Mouse (Mus musculus): ENCODE measurements around the gene C1qb.

C1qb gene

DNA sequence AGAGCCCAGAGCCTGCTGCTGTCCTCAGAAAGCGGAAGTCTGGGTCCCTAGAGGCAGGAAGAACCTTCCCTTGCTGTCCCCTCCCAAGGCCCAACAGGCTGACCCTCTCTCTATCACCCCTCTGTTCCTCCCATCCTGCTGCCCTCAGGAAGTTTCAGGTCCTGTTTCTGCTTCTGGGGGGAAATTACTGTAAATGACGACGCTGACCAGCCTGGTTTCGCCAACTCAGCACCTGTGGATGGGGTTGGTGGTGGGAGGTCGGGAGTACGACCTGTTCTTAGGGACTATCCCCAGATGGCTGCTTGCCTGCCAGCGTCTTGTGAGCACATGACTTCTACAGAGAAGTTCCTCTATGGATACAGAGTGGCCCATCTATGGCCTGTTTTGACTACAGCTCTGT lies at the start of gene C1qb:
TSS of gene C1qb (minus strand) at position 87 of the 400 bp plus-strand sequence.
- no peak for DNase-seq (ENCODE audit: low read depth, low spot score)

DNA sequence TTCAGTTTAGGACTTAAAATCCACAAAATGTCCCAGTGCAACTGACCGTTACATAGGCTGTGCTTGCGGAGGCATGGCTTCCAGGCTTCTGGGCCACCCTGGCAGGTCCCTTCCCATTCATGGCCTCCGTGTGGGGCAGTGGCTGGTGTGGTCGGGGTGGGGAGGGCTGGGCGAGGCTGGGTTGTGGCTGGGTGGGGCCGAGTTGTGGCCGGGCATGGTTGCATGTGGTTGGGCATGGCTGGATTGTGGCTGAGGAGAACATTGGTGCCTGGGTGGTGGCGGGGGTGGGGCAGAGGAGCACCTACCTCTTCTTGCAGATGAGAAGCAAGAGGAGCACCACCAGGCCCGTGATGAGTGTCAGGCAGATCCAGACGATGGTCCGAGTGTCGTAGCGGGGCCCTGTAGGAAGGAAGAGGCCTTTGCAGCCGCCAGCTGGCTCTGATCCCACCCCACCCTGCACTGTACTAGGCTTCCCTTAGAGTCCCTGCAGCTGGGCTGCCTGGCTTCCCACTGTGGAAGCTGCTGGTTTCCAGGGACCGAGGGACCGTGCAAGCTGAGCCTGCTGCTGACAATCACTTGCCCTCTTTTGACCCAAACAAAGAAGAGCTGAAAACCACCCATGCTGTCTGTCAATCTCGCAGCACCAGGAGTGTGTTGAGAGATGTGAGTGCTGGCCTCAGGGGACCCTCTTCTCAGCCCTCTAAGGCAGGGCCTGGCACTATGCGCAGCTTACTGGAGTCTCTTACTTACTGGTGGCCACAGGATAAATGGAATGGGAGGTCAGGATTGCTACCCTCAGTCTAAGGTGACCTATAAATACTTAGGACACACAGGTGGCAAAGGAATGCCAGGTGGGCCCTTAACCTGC lies 49.0 kb upstream of the C1qb start:
- DNase-seq (ENCODE audit: low read depth, low spot score), result no peak

DNA sequence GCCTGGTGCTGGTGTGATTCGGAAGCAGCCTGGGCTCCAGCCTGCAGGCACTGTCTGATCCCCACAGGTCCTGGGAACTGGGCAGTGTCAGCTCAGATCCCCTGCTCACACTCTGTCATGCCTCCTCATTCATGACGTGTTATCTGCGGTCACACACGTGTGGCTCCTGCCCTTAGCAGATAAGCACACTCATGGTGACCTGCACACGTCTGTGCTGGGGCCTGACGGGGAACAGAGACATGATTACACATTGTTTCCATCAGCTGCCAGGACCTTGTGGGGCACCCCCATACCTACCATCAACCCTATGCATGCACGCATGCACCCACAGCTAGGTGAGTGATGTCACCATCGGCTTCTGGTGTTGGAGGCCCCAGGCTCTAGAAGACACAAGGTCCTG lies 44.5 kb upstream of the C1qb start:
- no peak for DNase-seq (ENCODE audit: low read depth, low spot score)

DNA sequence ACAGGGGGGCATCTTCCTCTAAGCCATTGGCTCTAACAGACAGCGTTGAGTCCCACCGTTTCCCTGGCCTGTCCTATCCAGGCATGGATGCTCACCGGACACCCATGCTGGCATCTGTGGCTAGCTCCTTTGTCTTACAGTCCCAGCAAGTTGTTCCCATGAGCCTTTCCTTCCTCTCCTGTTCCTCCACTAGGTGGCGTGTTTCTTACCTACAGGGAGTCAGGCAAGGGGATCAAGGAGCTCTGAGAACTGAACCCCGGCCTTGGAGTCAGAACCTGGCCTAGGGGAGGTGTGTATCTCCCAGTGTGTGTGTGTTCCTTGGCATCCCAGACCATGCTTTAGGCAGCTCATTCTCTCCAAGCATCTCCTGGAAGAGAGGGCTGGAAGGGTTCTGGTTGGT lies 42.9 kb upstream of the C1qb start:
- peak; percentile 88 for DNase-seq (ENCODE audit: low read depth, low spot score)

DNA sequence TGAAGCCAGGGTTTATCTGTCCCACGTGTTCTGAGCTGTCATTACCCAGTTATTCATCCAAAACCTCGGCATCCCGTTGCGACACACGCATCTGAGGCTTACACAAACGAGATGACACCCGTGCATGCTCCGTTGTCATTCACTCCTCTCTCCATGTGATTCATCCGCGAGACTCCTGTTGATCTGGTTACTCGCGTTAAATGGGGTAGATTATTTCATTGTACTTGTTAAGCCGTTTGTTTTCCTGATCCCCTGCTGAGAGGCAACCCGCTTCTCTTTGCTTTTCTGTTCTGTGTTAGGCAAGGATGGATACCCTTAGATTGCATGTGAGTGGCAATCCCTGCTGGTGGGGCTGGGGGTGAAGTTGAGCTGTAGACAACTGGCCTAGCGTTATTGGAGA lies 39.8 kb upstream of the C1qb start:
- DNase-seq (ENCODE audit: low read depth, low spot score), result peak; percentile 16

DNA sequence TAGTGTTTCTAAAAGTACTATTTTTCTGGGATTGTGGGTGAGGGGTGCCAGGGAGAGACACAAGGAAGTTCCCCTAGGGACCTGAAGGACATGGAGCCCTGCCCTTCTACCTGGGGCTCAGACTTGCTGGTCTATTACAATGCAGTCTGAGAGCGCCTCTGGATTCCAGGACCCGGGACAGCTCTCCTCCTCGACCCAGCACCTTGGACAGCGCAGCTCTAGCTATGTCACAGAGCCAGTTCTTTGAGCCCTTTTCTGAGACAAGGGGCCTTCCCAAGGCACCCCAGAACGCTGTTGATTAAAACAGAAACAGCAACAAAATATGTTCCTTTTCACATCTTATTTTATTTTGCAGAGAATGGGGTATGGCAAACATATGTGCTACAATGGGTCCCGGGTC lies 38.5 kb upstream of the C1qb start:
- peak; percentile 63 for DNase-seq (ENCODE audit: low read depth, low spot score)

DNA sequence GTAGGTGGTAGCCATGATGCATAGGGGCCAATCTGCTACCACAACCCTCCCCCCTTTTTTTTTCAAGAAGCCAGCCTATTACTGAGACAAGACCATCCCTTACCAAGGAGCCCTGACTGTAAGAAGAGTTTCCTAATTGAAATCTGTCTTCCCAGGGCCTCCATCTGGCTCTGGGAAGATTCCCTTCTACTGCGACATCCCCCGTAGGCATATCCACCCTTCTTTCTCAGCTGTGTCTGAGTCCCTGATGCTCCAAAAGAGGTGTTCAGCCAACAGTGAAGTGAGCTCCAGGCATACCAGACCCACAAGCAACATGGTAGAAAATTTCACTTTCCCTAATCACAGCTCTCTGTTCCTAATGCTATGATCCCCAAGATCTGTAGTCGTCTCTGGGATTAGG lies 33.5 kb upstream of the C1qb start:
- no peak for DNase-seq (ENCODE audit: low read depth, low spot score)

DNA sequence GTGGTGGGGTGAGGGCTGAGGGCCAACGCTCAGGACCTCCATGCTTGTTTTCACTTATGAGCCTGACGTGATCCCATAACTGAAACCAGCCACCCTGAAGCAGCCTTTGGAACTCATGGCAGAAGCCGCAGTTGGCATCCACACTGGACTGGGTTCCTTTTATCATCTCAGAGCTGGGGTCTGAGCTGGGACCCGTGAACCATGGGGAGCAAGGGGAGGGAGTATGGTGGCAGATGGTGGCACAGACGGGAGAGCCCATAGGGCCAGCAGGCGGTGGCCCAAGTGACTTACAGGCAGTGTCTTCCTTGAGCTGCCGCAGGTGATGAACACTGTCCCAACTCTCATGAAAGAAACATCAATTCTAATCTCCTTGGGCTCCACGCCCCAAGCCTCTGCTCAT lies 32.8 kb upstream of the C1qb start:
- DNase-seq (ENCODE audit: low read depth, low spot score), result no peak

DNA sequence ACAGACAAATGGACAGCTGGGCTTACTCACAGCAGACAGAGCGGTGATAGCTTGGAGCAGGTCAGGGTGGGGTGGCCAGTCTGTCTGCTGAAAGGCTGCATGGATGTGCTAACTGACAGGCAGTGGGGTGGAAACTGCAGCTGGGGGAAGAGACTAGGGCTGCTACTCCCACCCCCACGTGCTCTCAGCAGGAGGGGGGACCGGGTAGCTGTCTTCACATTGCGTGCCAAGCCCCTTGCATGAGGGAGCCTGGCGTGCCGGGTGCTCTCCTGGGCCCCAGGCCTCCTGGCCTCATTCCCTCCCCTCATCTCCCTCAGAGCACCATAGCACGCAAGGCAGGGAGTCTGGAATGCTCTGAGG lies 31.2 kb upstream of the C1qb start:
- no peak for DNase-seq (ENCODE audit: low read depth, low spot score)

DNA sequence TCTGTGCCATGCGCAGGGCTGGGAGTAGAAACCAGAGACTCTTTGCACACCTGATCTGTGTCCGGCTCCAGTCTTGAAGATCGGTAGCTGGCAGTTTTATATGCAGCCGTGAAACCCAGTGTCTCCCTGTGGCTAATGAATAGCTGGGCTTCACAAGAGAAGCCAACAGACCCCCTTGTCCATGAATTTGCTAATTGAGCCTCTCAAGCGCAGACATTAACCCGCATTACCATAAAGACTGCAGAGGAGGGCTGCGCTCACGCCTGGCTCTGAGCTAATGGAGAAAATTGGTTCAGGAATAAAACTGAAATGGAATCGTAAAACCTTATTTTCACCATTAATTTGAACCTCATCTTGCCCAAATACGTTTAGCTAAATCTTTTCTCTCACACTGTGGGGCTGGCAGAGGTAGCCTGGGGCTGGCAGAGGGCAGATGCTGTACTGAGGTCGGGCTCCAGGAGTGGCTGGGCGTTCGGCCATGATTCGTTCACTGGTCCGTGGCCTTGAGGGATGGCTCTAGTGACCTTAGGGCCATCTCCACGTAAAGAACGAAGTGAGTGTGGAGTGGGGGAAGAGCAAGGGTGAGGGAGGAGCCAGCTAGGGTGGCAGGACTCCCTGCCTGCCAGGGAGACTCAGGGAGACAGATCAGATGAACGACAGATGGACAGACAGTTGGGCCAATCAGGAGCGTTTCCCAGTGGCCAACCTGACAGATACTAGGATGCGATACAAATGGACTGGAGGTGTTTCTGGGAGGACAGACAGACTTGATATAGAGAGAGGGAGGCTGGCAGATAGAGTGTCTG lies 30.6 kb upstream of the C1qb start:
- no peak for DNase-seq (ENCODE audit: low read depth, low spot score)

DNA sequence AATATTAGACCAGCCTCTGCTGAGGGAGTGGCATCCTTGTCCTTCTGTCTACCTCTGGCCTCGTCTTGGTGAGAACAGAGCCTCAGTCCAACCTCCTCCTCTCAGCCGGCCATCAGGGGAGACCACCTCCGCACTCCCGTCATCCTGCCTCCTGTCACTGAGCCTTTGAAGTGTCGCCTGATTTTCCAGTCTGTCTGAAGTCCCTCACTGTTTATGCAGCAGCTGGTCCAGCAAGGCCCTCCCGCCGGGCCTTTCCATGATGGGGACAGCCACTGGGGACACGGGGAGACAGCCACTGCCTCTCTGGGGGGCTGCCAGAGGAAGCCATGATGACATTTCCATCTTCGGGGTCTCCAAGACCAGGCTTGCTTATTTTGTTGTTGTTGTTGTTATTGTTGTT lies 26.9 kb upstream of the C1qb start:
- no peak for DNase-seq (ENCODE audit: low read depth, low spot score)

DNA sequence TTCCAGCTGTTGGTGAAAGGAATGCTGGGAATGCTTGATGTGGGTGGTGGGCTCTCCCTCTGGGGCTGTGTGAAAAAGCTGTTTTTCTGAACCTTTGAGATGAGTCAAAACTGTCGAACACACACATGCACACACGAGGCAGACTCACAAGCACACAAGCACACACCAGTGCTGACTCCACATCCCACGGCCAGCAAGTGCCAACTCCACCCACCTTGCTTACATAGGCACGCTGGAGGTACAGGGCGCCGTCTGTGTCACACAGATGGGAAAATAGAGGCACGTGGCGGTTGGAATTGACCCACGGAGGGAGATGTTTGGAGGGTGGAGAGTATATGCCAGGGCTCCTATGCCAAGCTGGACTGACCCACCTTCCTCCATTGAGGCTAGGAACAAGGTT lies 25.8 kb upstream of the C1qb start:
- no peak for DNase-seq (ENCODE audit: low read depth, low spot score)

DNA sequence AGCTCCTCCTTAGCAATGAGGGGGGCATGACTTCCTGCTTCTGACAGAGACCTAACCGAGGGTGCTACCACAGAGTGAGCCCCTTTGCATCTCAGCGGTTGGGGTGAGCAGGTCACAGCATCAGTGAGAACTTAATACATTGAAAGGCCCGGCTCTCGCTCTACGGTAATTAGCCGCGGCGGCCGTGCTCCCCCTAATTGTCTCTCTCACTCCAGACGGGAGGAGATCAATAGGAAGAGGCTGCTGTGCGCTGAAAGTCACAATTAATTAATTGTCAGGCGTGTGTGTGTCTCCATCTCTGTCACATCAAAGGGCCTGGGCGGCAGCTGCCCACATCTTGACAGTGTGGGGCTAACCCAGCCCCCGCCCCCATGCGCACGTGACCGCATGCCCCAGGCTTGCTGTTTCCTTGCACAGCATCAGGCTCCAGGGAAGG lies 25.2 kb upstream of the C1qb start:
- DNase-seq (ENCODE audit: low read depth, low spot score), result no peak

DNA sequence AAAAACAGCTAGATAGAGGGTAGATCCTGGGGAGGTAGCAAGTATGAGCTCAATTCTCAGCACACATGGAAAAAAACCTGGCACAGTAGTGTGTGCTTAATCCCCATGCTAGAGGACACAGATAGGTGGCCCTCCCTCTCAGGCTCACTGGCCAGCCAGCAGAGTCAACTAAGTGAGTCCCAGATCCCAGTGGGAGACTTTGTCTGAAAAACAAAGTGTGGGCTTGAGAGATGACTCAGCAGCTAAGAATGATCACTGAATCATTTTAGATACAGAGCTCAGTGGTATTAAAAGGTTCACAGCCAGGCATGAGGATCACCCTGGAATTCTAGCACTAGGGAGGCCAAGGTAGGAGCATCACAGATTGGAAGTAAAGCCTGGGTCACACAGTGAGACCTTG lies 21.8 kb upstream of the C1qb start:
- no peak for DNase-seq (ENCODE audit: low read depth, low spot score)

DNA sequence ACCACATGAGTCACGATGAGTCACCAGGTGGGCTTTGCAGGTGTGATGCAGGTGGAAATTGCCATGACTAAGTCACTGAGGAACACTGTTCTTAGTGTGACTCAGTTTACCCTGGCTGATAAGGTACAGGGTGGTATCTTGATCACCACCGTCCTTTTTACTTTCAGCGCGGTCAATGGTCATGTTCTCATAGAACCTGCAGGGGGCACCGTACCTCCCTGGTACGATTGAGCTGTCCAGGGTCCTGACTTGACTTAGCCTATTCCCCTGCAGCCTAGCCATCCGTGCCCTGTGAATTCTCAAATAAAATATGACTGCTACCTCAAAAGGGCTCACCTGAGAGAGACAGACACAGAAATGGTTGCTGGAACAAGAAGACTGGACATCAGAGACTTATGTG lies 21.0 kb upstream of the C1qb start:
- peak; percentile 81 for DNase-seq (ENCODE audit: low read depth, low spot score)

DNA sequence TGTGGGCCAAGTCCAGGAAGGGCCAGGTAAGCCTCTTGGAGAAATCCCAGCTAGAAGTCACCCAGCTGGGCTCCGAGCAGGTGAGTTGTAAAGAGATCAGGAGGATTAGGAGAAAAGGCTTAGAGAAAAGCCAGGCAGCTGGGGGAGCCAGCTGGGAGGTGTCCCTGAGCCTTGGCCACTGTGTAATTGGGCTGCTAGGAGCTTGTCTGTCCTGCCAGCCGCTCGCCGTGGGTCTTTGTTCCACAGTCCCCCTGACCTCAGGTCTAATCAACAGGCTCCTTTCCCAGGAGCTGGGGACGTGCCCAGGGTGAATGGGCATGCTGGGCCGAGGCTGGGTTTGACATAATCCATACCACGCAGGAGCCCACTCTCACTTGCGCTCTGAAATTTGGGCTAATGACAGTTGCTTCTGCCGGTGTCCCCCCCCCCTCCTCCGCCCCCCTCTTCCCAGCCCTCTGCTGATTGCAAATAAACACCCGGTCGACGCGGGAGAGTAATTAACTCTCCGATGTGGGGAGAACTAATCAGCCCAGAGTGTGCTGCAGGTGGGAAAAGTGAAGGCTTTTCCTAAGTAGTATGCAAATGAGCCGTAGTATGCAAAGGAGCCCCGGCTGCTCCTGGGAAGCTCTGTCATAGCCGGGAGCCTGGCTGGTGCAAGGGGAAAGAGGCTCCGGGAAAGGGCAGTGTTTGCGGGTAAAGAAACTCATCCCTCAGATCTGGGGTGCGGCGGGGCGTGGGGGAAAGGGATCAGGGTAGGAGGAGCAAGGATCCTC lies 19.0 kb upstream of the C1qb start:
- DNase-seq (ENCODE audit: low read depth, low spot score), result peak; percentile 33

DNA sequence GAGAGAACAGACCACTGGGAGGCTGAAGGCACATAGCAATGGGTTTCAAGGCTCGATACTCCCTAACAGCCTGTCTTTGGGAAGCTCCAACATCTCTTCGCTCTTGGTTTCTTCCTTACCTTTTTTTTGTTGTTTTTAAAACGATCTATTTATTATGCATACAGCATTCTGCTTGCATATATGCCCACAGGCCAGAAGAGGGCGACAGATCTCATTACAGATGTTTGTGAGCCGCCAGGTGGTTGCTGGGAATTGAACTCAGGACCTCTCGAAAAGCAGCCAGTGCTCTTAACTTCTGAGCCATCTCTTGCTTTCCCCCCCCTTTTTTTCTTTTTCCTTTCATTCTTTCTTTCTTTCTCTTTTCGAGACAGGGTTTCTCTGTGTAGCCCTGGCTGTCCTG lies 13.2 kb upstream of the C1qb start:
- peak; percentile 58 for DNase-seq (ENCODE audit: low read depth, low spot score)

DNA sequence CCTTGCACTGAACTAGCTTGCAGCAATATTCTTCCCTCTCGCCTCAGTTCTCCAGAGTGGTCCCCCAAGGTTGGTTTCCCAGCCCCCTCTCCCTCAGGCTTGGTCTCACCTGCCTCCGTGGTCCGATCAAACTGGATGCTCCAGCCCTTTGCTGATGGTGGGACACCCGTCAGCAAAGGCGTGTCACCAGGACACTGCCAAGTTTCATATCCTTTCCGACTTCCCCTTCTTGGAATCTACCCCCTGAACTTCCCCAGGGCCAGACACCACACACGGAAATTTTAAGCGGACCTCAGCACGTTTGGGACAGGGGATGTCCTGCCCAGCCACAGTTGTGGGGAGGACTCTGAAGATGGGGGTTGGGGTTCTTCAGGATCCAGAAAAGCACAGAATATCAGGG lies 12.7 kb upstream of the C1qb start, which contains the start of gene C1qa:
TSS of gene C1qa (minus strand) at position 167 of the 400 bp plus-strand sequence.
- DNase-seq (ENCODE audit: low read depth, low spot score), result no peak

DNA sequence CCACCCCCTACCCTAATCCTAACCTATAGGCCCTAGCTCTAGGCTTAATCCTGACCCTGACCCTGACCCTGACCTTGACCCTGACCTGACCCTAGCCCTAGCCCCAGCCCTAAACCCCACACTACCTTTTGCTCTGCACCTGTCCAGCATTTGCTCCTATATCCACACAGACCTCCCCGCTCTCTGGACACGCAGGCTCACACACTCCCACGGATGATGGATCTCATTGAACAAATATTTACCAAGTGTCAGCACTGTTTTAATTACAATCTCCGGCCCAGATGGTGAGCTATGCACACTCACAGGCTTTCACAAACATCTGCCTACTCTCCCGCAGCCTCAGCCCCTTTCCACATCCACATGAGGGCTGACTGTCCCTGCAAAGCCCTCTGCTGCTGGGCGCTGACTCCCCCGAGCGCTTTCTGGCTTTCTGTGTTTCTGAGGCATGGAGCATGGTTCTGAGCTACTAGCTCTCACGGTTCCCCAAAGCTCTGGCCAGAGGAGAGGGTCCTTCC lies 12.2 kb upstream of the C1qb start:
- DNase-seq (ENCODE audit: low read depth, low spot score), result no peak

DNA sequence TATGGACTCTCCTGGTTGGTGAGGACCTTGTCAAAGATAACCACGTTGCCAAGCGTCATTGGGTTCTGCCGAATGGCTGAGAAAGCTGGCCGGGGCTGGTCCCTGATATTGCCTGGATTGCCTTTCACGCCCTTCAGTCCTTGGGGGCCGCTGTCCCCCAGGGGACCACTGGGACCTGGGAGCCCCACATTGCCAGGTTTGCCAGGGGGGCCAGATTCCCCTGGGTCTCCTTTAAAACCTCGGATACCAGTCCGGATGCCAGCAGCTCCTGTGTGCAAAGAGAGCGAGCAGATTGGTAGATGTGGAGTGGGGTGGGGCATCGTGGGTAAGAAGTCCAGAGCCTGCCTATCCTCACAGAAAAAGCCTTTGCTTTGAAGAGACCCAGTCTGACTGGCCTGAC lies 10.5 kb upstream of the C1qb start:
- no peak for DNase-seq (ENCODE audit: low read depth, low spot score)

DNA sequence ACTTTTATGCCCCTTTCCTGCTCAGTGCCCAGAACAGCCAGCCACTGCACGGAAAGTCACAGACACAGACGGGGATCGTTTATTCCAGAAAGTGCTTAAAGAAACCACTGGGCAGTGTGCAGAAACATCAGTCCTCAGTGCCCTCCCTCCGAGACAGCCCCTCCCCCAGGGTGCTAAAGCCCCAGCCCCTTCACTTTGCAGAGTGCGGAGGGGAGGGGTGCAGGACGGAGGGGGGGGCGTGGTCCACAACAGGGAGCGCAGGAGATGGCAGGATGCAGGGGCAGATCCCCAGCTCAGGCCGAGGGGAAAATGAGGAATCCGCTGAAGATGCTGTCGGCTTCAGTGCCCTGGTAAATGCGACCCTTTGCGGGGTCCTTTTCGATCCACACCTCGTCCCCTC lies 9.9 kb upstream of the C1qb start:
- peak; percentile 31 for DNase-seq (ENCODE audit: low read depth, low spot score)

DNA sequence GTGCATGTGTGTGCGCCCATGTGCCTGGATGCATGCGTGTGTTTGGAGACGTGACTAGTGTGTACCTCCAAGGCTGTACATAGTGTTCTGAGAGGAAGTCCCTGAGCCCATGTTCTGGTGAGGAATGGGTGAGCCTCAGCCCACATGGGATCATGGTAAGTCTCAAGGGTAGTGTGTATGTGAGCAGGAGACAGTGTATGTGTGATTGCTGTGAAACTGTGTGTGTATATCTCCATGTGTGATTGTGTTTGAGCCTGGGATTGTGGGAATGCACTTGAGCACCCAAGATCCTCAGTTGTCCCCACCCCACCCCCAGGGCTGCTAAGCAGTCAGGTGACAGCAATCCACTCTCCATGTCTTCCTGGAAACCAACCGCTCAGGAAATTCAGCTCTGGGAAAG lies 8.8 kb upstream of the C1qb start:
- no peak for DNase-seq (ENCODE audit: low read depth, low spot score)

All from R1 (cell line).